Mouse (Mus musculus): ENCODE results near the gene Fez1. TPM values are rescaled to one million over a fixed set of nuclear protein-coding genes. Genes with fewer than 3 reads are reported as not detected.

Fez1 gene
- polyA plus RNA-seq, 2 experiments: 28.0 to 44.4 TPM

DNA sequence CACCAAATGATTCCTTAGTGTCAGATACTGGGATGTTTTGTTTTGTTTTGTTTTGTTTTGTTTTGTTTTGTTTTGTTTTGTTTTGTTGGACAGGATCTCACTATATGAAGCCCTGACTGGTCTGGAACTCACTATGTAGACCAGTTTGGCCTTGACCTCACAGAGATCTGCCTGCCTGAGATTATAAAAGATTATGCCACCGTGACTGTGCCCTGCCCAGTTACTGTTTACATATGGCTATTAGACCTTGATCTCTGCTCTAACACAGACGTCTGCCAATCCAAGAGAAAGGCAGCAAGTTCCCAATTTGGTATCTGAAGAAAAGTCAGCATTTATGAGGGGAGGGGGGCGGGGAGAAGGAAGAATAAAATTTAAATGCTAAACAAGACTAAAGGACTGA is 42.0 kb downstream of the Fez1 start:
- no peak overlapping the region for H3K27ac ChIP-seq (replicated peaks; ENCODE audit: low read depth, low read length)
- no peaks in the 10 kb centered on the region for H3K4me1 ChIP-seq (ENCODE audit: control insufficient read depth, insufficient read depth, low read length)
- ATAC-seq (ENCODE audit: low FRiP score, low read depth) (no peak), DNase-seq (ENCODE audit: low spot score) (no peak)
- no peak overlapping the region for H3K4me3 ChIP-seq (replicated peaks; ENCODE audit: low read length)
- no peak overlapping the region for H3K4me2 ChIP-seq (replicated peaks; ENCODE audit: low read depth, low read length, severe bottlenecking)
- WGBS: 43% methylated on average over 3 of the region's 3 CpGs
- H3K9me3 ChIP-seq (ENCODE audit: control insufficient read depth, low read length): no peaks in the 10 kb centered on the region
- no peak for TF ChIP-seq POLR2A (IDR thresholded peaks at IDR 0.05; ENCODE audit: borderline replicate concordance, extremely low read depth, insufficient read depth, insufficient read length)
- H3K27me3 ChIP-seq (ENCODE audit: control insufficient read depth, insufficient read depth, low read length): no peaks in the 10 kb centered on the region
- no peaks in the 10 kb centered on the region for H3K36me3 ChIP-seq (ENCODE audit: control insufficient read depth, insufficient read depth, low read length)
- no peak overlapping the region for H3K9ac ChIP-seq (ENCODE audit: low read depth, low read length, severe bottlenecking)

DNA sequence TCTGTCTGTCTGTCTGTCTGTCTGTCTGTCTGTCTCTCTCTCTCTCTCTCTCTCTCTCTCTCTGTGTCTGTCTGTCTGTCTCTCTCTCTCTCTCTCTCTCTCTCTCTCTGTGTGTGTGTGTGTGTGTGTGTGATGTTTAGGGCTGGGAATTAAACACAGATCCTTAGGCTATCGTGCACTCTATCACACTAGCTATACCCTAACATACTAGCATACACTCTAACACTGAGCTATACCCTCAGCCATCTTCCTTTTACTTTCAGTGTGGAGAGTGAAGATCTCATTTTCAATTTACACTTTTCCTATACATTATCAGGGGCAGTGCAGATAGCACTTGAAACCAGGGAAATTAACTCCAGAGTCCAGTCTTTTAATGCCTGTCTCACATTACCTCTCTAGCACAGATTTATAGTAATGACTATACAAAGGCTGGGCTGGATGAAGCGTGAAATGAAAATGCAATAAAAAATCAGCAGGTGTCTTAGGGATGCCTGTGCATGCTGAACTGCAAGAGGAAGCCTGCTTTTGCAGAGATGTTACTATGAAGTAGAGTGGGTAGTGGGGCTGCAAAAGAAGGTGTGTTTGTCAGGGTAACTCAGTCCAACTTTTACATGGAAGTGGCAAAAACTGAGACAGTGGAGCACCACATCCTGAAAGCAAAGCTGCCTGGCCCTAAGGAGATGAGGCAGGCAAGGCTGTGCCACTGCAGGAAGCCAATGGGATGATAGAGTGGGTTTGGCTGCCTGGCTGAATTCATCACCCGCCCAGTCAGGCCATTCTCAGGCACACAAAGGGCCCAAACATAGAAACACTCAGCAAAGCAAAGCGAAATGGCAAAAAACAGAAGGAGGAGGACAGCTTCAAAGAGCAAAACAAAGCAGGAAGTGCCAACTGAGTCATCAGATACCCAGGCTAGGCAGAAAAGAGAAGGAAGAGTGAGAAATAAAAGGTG is 43.5 kb downstream of the Fez1 start:
- Histone ChIP-seq H3K4me1 (ENCODE audit: control insufficient read depth, insufficient read depth, low read length) (no peaks in the 10 kb centered on the region), H3K9ac (ENCODE audit: low read depth, low read length, severe bottlenecking) (no peak overlapping the region), H3K27ac (replicated peaks; ENCODE audit: low read depth, low read length) (no peak overlapping the region), H3K9me3 (ENCODE audit: control insufficient read depth, low read length) (no peaks in the 10 kb centered on the region), H3K4me2 (replicated peaks; ENCODE audit: low read depth, low read length, severe bottlenecking) (no peak overlapping the region), H3K27me3 (ENCODE audit: control insufficient read depth, insufficient read depth, low read length) (no peaks in the 10 kb centered on the region), H3K36me3 (ENCODE audit: control insufficient read depth, insufficient read depth, low read length) (no peaks in the 10 kb centered on the region), H3K4me3 (replicated peaks; ENCODE audit: low read length) (no peak overlapping the region)
- ATAC-seq (ENCODE audit: low FRiP score, low read depth) (no peak), DNase-seq (ENCODE audit: low spot score) (no peak)
- no peak for TF ChIP-seq POLR2A (IDR thresholded peaks at IDR 0.05; ENCODE audit: borderline replicate concordance, extremely low read depth, insufficient read depth, insufficient read length)
- WGBS: 31% methylated on average over 4 of the region's 4 CpGs

DNA sequence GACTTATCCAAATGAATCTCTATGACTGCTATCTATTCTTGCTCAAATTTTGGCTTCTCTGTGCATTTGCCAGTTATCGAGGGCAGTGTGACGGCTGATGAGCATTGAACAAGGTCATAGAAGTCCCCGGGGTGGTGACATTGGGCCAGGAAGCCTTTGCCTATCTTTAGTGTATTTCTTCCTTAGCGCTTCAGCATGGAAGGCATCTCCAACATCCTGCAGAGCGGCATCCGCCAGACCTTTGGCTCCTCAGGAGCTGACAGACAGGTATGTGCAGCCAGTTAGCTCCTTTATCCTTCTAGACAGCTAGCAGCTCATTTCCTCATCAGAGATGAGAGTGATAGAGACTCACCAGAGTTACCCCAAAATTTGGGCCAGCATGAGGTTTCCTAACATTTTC is 47.0 kb downstream of the Fez1 start:
- Histone ChIP-seq H3K9me3 (ENCODE audit: control insufficient read depth, low read length) (no peaks in the 10 kb centered on the region), H3K4me2 (replicated peaks; ENCODE audit: low read depth, low read length, severe bottlenecking) (no peak overlapping the region), H3K27me3 (ENCODE audit: control insufficient read depth, insufficient read depth, low read length) (no peaks in the 10 kb centered on the region), H3K9ac (ENCODE audit: low read depth, low read length, severe bottlenecking) (no peak overlapping the region), H3K27ac (replicated peaks; ENCODE audit: low read depth, low read length) (no peak overlapping the region), H3K36me3 (ENCODE audit: control insufficient read depth, insufficient read depth, low read length) (no peaks in the 10 kb centered on the region), H3K4me1 (ENCODE audit: control insufficient read depth, insufficient read depth, low read length) (no peaks in the 10 kb centered on the region), H3K4me3 (replicated peaks; ENCODE audit: low read length) (no peak overlapping the region)
- DNase-seq (ENCODE audit: low spot score) (no peak), ATAC-seq (ENCODE audit: low FRiP score, low read depth) (no peak)
- TF ChIP-seq POLR2A (IDR thresholded peaks at IDR 0.05; ENCODE audit: borderline replicate concordance, extremely low read depth, insufficient read depth, insufficient read length): no peak
- WGBS: 91% methylated on average over 6 of the region's 6 CpGs

DNA sequence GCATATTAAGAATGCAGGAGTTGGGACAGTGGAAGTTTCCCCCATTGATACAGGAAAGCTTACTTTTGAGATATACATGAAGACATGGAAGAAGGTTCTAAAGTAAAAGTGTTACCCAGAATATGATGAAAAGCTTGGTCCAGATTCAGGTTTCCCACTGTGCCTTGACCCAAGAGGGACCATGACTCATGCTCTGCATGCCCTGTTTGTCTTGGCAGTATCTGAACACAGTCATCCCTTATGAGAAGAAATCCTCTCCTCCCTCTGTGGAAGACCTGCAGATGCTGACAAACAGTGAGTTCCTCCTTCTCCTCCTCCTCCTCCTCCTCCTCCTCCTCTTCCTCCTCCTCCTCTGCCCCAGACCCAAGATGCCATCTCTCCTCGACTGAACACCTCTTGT is 48.6 kb downstream of the Fez1 start:
- ATAC-seq (ENCODE audit: low FRiP score, low read depth) (no peak), DNase-seq (ENCODE audit: low spot score) (no peak)
- no peaks in the 10 kb centered on the region for H3K9me3 ChIP-seq (ENCODE audit: control insufficient read depth, low read length)
- WGBS: 29% methylated on average over 1 of the region's 1 CpGs
- H3K4me2 ChIP-seq (replicated peaks; ENCODE audit: low read depth, low read length, severe bottlenecking): no peak overlapping the region
- TF ChIP-seq POLR2A (IDR thresholded peaks at IDR 0.05; ENCODE audit: borderline replicate concordance, extremely low read depth, insufficient read depth, insufficient read length): no peak
- H3K36me3 ChIP-seq (ENCODE audit: control insufficient read depth, insufficient read depth, low read length): no peaks in the 10 kb centered on the region
- H3K27me3 ChIP-seq (ENCODE audit: control insufficient read depth, insufficient read depth, low read length): no peaks in the 10 kb centered on the region
- H3K27ac ChIP-seq (replicated peaks; ENCODE audit: low read depth, low read length): no peak overlapping the region
- no peaks in the 10 kb centered on the region for H3K4me1 ChIP-seq (ENCODE audit: control insufficient read depth, insufficient read depth, low read length)
- no peak overlapping the region for H3K4me3 ChIP-seq (replicated peaks; ENCODE audit: low read length)
- no peak overlapping the region for H3K9ac ChIP-seq (ENCODE audit: low read depth, low read length, severe bottlenecking)

DNA sequence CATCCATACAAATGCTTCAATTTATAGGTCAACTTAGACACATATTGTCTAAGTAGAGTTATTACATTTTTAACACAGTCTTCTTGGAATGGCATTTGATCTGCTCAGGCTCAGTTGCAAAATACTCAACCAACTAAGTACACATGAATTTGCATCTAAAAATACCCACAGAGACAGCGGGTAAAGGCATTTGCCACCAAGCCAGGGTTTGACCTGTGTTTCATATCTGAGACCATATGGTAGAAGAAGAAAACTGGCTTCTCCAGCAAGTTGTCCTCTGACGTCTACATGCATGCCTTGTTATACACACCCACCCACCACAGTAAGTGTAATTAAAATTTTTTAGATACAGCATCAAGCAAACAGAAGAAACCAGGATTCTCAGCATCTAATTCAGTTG is 52.1 kb downstream of the Fez1 start:
- DNase-seq (ENCODE audit: low spot score) (no peak), ATAC-seq (ENCODE audit: low FRiP score, low read depth) (no peak)
- Histone ChIP-seq H3K4me3 (replicated peaks; ENCODE audit: low read length) (no peak overlapping the region), H3K36me3 (ENCODE audit: control insufficient read depth, insufficient read depth, low read length) (no peaks in the 10 kb centered on the region), H3K27ac (replicated peaks; ENCODE audit: low read depth, low read length) (no peak overlapping the region), H3K27me3 (ENCODE audit: control insufficient read depth, insufficient read depth, low read length) (no peaks in the 10 kb centered on the region), H3K4me1 (ENCODE audit: control insufficient read depth, insufficient read depth, low read length) (no peaks in the 10 kb centered on the region), H3K4me2 (replicated peaks; ENCODE audit: low read depth, low read length, severe bottlenecking) (no peak overlapping the region), H3K9me3 (ENCODE audit: control insufficient read depth, low read length) (no peaks in the 10 kb centered on the region), H3K9ac (ENCODE audit: low read depth, low read length, severe bottlenecking) (no peak overlapping the region)
- WGBS: 67% methylated on average over 2 of the region's 2 CpGs
- TF ChIP-seq POLR2A (IDR thresholded peaks at IDR 0.05; ENCODE audit: borderline replicate concordance, extremely low read depth, insufficient read depth, insufficient read length): no peak
